Mouse (Mus musculus) cerebellum, postnatal 10 days (tissue): Measurements from ENCODE around the gene Nf1.

Source experiments
- DNase-seq, 2 experiments: peaks; one replicate each; pipeline ENCODE4 v3.0.0; 2021; ENCODE audit warnings: mixed read lengths in 2 of 2

Gene Nf1

DNA sequence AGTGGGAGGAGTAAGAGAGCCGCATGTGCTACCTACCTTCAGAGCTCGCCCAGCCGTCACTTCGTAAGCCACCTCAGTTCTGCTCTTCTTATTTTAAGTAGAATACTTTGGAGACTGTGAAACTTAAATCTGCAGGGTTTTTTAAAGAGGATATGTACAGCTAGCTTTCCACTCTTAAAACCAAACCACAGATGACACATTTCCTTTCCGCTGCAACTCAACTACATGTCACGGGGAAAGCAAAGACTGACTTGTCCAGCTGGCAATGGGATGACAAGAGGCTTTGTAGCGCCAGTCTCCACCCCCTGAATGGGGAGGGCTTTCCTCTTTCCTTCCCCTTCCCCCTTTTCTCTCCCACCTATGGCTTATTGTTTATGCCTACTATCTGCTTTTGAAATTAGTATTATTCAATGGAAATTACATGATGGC, 190.9 kb downstream of the Nf1 start, which contains the start of the genes Evi2 and Evi2a:
Evi2 (minus strand) TSS at position 257 of the 429 bp plus-strand sequence.
Evi2a (minus strand) TSS at position 277 of the 429 bp plus-strand sequence.
- no peak for DNase-seq

GRCm38 (mm10) chr11:79530774-79531173, 191.3 kb downstream of the Nf1 start:
- no peak for DNase-seq

- DNase-seq, result no peak
These were observed 192.0 kb downstream of the Nf1 start for GRCm38 (mm10) chr11:79531485-79531884.

DNA sequence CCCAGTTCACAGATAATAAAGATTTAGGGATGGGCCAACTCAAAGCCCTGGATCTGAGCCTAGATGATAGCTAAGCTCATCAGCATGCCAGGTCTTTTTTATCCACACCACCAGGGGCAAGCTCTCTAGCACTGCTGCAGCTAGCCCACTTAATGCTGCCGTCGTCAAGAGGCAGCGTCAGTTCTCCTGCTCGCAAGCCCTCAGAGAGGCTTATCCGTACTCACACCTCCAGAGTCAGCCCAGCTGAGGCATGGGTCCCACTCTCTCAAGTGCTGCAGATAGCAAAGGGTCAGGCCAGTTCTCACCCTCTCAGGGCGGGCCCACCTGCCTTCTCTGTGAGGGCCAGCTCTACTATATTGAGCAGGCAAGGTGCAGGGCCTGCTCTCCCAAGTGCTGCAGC, 193.8 kb downstream of the Nf1 start:
- DNase-seq, result peak; percentile 18 to 24

DNA sequence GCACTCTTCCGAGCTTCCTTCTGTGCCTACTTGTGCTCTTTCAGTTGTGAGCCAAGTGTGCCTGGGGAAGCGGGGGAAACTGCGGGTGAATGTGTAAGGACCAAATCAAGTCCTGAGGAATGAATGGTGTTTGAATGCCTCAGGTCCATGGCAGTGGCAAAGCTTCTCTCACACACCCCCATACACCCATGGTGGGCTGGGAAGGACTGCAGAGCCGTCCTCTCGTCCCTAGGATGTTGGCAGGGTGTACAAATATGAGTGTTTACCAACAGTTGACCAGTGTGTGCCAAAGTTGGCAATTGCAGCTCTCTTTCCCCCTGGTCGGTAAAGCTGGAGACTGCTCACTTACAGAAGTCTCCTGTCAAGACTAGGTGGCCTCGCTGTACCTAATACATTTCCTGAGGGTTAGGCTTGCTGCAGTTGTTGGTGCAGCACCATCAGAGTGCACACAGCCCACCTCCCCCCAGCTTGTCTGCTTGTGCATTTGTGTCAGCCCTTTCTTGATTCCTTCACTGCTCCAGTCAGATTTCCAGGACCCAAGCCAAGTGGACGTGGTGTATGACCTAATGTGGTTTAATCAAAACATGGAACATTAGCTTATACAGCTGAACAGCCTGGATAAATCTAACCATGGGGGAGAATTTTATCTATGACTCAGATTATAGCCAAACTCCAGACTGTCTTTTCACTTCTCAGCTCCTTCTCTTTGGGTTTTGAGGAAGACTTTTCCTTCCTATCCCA, 194.6 kb downstream of the Nf1 start:
- peak; percentile 65 to 76 for DNase-seq

DNA sequence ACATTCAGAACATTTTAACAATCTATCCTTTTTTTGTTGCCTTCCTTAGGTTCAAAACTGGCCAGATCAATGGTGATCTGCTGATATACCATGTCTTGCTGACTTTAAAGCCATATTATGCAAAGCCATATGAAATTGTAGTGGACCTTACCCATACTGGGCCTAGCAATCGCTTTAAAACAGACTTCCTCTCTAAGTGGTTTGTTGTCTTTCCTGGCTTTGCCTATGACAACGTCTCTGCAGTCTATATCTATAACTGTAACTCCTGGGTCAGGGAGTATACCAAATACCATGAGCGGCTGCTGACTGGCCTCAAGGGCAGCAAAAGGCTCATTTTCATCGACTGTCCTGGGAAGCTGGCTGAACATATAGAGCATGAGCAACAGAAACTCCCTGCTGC, 196.1 kb downstream of the Nf1 start:
- DNase-seq, result no peak

DNA sequence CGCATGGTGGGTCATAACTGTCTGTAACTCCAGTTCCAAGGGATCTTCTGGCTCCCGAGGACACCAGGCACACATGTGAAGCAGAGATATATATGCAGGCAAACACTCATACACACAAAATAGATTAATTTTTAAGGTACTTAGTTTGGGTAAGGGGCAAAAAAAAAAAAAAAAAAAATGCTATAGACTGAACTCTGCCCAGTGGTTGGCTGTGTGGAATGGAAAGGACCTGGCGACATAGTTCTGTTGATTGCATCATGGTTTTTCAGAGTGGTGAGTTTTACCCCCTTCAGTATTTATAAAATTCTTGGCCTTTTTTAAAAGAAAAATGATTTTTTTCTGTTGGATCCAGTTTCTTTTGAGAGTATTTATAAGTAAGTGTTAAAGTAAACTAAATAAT, 196.8 kb downstream of the Nf1 start:
- DNase-seq, result no peak

- DNase-seq, result no peak
These were observed 213.1 kb downstream of the Nf1 start for GRCm38 (mm10) chr11:79552622-79553021.

- no peak for DNase-seq
These were observed 221.0 kb downstream of the Nf1 start for GRCm38 (mm10) chr11:79560536-79560935.

- DNase-seq, result no peak
These were observed 224.0 kb downstream of the Nf1 start for GRCm38 (mm10) chr11:79563493-79563892.

GRCm38 (mm10) chr11:79566947-79567346, 227.5 kb downstream of the Nf1 start:
- no peak for DNase-seq

DNA sequence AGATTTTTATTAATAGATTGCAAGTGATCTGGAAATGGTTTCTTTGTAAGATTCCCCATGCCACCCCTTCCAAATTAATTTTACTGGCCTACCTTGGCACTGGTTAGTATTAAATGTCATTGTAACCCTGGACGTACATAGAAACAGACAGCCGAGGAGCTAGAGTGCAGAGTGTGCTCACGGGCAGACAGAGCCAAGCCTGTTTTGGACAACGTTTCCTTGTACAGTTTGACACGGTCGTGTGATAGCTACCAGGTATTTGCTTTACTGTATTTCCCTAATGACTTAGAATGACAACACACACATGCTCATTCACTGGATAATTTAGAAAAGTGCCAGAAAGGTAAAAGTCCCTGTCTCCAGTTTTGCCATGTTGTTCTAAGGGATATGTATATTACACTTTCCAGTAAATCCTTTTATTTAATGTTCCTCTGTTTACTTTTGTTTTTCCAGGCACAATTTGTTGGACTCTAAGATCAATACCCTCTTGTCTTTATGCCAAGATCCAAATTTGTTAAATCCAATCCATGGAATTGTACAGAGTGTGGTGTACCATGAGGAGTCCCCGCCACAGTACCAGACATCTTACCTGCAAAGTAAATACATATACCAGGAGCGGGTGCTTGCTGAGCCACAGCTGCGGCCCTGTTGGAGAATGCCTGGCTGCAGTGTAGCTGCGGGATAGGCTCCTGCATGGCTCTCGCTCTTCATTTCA, 228.9 kb downstream of the Nf1 start:
- no peak for DNase-seq

DNA sequence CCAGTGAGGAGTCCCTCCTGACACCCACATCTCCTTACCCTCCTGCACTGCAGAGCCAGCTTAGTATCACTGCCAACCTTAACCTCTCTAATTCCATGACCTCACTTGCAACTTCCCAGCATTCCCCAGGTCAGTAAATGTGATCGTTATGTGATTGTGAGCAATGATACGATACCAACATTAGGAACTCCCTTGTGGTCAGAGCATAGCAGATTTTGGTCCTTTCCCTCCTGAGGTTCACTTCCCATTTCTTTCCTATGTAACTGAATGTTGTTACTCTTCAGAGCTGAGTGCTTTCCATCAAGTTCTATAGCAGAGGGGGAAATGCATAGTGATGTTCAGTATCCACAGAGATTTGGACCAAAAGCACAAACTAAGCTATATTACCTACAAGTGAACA, 230.8 kb downstream of the Nf1 start:
- DNase-seq, result no peak

DNA sequence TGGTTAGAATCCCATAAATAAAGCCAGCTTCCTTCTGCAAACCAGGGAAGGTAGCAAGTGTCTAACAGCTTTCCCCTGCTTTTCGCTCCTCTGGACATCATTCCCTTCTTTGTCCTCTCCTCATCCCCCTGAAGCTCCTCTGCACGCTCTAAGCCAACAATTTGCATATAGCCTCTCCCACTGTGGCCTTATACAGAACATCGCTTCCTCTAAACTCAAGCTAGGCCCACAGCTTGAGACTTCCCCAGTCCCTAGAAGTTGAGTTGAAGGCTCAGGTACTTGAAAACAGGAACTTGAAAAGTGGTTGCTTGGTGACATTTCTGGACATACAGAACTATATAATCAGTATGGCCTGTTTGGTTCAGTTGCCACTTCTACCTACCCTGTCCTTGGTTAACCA, 234.3 kb downstream of the Nf1 start:
- DNase-seq, result no peak

GRCm38 (mm10) chr11:79575383-79576073, 236.0 kb downstream of the Nf1 start:
- peak; percentile 63 to 69 for DNase-seq

DNA sequence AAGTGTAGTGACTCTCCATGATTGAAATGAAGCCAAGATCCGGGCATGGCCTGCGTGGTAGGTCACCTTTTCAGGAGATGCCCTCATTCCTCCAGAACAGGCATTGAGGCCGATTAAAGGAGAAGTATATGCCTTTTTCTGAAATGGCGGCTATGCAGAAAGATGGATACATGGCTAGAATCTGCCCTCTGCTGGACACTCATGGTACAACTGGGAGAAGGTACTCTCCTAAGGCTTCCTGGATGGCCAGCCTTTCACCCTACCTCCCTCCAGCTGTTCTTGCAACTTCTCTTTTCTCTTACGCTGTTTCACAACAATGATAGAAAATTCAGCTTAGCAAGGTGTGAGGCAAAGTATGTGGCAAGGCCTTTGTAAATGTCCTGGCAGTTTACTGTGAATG, 238.2 kb downstream of the Nf1 start:
- peak; percentile 87 to 91 for DNase-seq

DNA sequence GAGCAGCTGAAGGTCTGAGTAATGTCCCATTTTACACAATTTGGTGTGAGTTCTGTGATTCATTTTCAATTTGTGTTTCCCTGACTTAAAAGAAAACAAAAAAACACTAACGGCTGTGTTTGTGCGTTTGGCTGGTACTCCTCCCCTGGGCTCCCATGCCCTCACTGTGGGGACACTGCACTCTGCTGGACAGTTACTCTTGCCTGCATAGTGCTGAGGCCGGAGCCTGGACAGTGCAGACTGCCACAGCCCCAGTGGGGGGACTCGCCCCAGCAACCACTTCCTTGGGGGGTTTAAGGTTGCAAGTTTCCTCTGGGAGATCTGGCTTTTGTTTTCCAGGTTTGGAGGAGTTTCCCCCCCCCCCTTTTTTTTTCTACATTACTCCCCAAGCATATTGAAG, 241.2 kb downstream of the Nf1 start:
- peak in 1 of 2 experiments; percentile 28 for DNase-seq

- DNase-seq, result no peak
These were observed 241.8 kb downstream of the Nf1 start for GRCm38 (mm10) chr11:79581257-79581656.

- peak; percentile 87 to 89 for DNase-seq
These were observed 244.7 kb downstream of the Nf1 start for GRCm38 (mm10) chr11:79584191-79584590.

DNA sequence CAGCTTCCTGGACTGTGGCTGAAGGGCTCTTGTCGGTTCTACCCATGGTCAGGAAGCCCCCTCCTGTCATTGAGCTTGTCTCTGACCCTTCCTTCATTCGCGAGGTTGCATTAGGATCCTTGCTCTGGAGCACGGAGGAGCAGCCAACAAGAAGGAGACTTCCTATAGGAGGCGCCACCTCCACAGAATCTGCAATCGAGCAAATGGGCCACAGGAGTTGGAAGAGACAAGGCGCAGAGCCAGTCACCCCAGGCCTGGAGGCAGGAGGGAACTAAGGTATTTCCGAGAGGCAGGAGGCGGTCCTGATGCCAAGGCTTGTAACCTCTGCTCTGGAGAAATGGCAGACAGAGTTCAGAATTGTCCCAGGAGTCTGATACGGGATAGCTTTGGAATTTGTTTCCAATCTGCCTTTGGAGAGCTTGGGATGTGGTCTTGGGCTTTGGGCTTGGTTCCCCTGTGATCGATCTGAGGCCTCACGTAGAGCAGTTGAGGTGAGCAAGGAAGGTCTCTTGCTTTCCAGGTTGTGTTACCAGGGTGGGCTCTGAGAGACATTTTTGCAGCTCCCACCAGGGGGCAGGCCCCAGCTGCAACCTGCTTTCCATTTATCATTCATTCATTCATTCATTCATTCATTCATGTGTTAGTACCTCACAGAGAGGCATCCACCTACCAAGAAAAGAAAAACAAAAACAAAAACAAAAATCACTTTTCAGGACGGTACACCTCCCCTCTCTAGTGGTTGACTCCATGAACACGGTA, 250.0 kb downstream of the Nf1 start:
- peak; percentile 75 to 80 for DNase-seq

DNA sequence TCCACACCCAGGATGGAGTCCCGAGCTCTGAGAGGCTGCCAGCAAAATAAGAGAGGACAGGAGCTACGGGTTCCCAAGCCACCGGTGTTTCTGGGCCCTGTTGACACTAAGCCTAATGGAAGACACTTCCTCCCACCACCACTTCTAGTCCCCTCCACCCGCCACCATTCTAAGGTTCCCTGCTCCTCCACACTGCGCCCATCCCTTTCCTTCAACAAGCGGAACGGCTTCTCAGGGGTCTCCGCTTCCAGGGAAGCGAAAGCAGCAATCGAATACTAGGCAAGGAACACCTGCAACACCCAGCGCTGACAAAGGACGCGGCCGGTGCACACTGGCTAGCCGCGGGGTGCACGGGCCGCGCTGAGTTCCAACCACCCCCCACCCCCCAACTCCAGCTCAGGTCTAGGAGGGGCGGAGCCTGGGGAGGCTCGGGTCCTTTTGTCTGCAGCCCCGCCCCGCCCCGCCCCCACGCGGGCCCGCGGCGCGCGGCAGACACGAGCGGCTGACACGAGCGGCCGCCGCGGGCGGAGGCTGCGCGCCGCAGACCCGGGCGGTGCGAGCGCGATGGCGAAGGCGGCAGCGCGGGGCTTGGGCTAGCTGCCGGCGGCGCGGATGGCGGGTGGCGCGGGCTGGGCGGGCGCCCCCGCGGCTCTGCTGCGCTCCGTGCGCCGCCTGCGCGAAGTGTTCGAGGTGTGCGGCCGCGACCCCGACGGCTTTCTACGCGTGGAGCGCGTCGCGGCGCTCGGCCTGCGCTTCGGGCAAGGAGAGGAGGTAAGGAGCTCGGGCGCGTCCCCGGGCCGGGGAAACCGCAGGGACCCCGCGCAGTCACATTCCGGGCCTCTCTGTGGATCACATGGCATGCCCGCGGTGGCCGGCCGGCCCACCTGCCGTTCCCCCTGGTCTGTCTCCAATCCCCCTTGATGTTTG, 251.4 kb downstream of the Nf1 start, which contains the start of gene Rab11fip4:
Rab11fip4 (plus strand) TSS at position 549 of the 927 bp plus-strand sequence.
- DNase-seq, result peak; percentile 83 to 87
